Mouse (Mus musculus): ENCODE data around the gene Gm7324. TPM values are rescaled to one million over a fixed set of nuclear protein-coding genes. Genes with fewer than 3 reads are reported as not detected.

Gene Gm7324
- polyA plus RNA-seq (2012; rRNA removed; ENCODE audit: low replicate concordance): not detected in 2 replicates

GRCm38 (mm10) chr14:43697621-43698020, at the start of gene Gm7324:
Gene Gm7324, plus strand, starts transcription at chr14:43697828.

GRCm38 (mm10) chr14:43677099-43677498, 20.5 kb upstream of the Gm7324 start, which contains the start of gene Gm8165:
Gene Gm8165, minus strand, starts transcription at chr14:43677199.

GRCm38 (mm10) chr14:43727385-43727784, 29.8 kb downstream of the Gm7324 start, which contains the start of gene Gm16506:
Gene Gm16506, minus strand, starts transcription at chr14:43727485.

GRCm38 (mm10) chr14:43747566-43747965, 49.9 kb downstream of the Gm7324 start, which contains the start of gene Gm6526:
Gene Gm6526, plus strand, starts transcription at chr14:43747866.

Other genes with a start within 250 kb of the Gm7324 start
- not detected in 2 replicates for gene Gm5799, start 154.3 kb upstream of the Gm7324 start, polyA plus RNA-seq (2012; rRNA removed; ENCODE audit: low replicate concordance)
- not detected in 2 replicates for gene Gm17654, start 118.7 kb upstream of the Gm7324 start, polyA plus RNA-seq (2012; rRNA removed; ENCODE audit: low replicate concordance)
- gene Gm10375, start 89.8 kb upstream of the Gm7324 start, polyA plus RNA-seq (2012; rRNA removed; ENCODE audit: low replicate concordance): not detected in 2 replicates
- not detected in 2 replicates for gene Gm8165, start 20.6 kb upstream of the Gm7324 start, polyA plus RNA-seq (2012; rRNA removed; ENCODE audit: low replicate concordance)
- not detected in 2 replicates for gene Gm16506, start 29.7 kb downstream of the Gm7324 start, polyA plus RNA-seq (2012; rRNA removed; ENCODE audit: low replicate concordance)
- gene Gm6526, start 50.0 kb downstream of the Gm7324 start, polyA plus RNA-seq (2012; rRNA removed; ENCODE audit: low replicate concordance): not detected in 2 replicates
- not detected in 2 replicates for gene Gm8180, start 86.9 kb downstream of the Gm7324 start, polyA plus RNA-seq (2012; rRNA removed; ENCODE audit: low replicate concordance)
- gene Ear1, start 177.7 kb downstream of the Gm7324 start, polyA plus RNA-seq (2012; rRNA removed; ENCODE audit: low replicate concordance): not detected in 2 replicates
- not detected in 2 replicates for gene Ear10, start 225.7 kb downstream of the Gm7324 start, polyA plus RNA-seq (2012; rRNA removed; ENCODE audit: low replicate concordance)
- 0.07 and 0.09 TPM in 2 replicates for gene Gm8113, start 227.6 kb downstream of the Gm7324 start, polyA plus RNA-seq (2012; rRNA removed; ENCODE audit: low replicate concordance)